Mouse (Mus musculus) forebrain, embryonic 10.5 days (tissue): Measurements from ENCODE around the gene Msln. TPM values are rescaled to one million over a fixed set of nuclear protein-coding genes. Genes with fewer than 3 reads are reported as not detected.
"Not testable (repeated sequence)": the region's sequence is repeated elsewhere in the genome, so short reads cannot be mapped to it uniquely, and the experiment has no call there.

Source experiments
- DNase-seq: peaks from one replicate; pipeline ENCODE4 v3.0.0-alpha.2; 2017; ENCODE audit warnings: low spot score; ENCODE audit errors: extremely low spot score
- H3K27ac ChIP-seq: fragments of 300-500 bp; sonication (generic); 2 replicates; pipeline ENCODE4 v1.5.1; 2016; ENCODE audit warnings: mild to moderate bottlenecking
- H3K27me3 ChIP-seq: fragments of 300-500 bp; sonication (generic); 2 replicates; pipeline ENCODE4 v1.6.1; 2016; ENCODE audit warnings: mild to moderate bottlenecking; ENCODE audit not compliant: poor library complexity, severe bottlenecking
- H3K36me3 ChIP-seq: fragments of 300-500 bp; sonication (generic); replicated peaks from 2 replicates; pipeline ENCODE4 v1.6.1; 2016; ENCODE audit warnings: mild to moderate bottlenecking, moderate library complexity
- H3K4me1 ChIP-seq: fragments of 300-500 bp; sonication (generic); 2 replicates; pipeline ENCODE4 v1.6.1; 2016
- H3K4me3 ChIP-seq: fragments of 300-500 bp; sonication (generic); 2 replicates; pipeline ENCODE4 v1.5.1; 2016; ENCODE audit warnings: mild to moderate bottlenecking, moderate library complexity
- H3K9me3 ChIP-seq: fragments of 300-500 bp; sonication (generic); 2 replicates; pipeline ENCODE4 v1.6.1; 2016; ENCODE audit warnings: mild to moderate bottlenecking, moderate library complexity
- WGBS: fragments of 180-500 bp; shearing (Covaris S2); methylation state at CpG from one replicate; pipeline ENCODE4 v1.1.7; 2016; 5-methylcytosine and 5-hydroxymethylcytosine counted together
- polyA plus RNA-seq: library from polyadenylated mRNA; unstranded; fragments of >200 nt; fragmentation: Nextera tagmentation; extraction: Ambion mirVana; gene quantifications from 2 replicates; pipeline ENCODE4 v1.2.1, GENCODE M21; 2016

Gene Msln
- polyA plus RNA-seq, 1 experiment from 2014 or later: not detected

GRCm38 (mm10) chr17:25761561-25761970, 7.4 kb upstream of the Msln start:
- no peaks in the 10 kb centered on the region for H3K36me3 ChIP-seq
- H3K4me1 ChIP-seq: peaks cover 16% of the 10 kb centered on the region
- H3K27me3 ChIP-seq: peaks cover 5% of the 10 kb centered on the region; the same call in 1 of the 2 replicates
- no peaks in the 10 kb centered on the region for H3K9me3 ChIP-seq
- no peak overlapping the region for H3K27ac ChIP-seq
- no peak overlapping the region for H3K4me3 ChIP-seq
- DNase-seq: no peak
- WGBS: 64% methylated on average over 4 of the region's 4 CpGs

GRCm38 (mm10) chr17:25760148-25760547, 6.0 kb upstream of the Msln start:
- no peaks in the 10 kb centered on the region for H3K9me3 ChIP-seq
- H3K36me3 ChIP-seq: no peaks in the 10 kb centered on the region
- DNase-seq: no peak
- peaks cover 21% of the 10 kb centered on the region; the same call in 1 of the 2 replicates for H3K4me1 ChIP-seq
- H3K27me3 ChIP-seq: 0 out of 2 replicates have a peak, but pooled peaks cover 3% of the 10 kb centered on the region
- H3K4me3 ChIP-seq: no peak overlapping the region
- WGBS: 82% methylated on average over 8 of the region's 8 CpGs
- no peak overlapping the region for H3K27ac ChIP-seq

DNA sequence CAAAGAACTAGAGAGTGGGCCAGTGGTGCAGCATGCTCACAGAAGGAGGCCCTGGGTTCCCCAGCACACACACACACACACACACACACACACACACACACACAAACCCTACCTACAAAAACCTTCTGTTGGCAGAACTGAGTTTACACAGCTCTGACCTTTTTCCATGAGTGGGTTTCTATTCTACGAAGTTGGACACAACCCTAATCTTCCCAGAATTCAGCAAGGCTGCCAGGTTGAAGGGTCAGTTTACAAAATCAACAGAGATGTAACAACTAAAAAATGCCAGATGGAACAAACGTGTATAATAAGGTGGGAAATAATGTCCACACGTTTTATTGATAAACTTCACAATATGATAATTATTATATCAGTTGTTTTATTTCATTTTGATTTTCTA, 3.5 kb upstream of the Msln start:
- 77% methylated on average over 3 of the region's 3 CpGs for WGBS
- DNase-seq: no peak
- Histone ChIP-seq H3K27me3 (0 out of 2 replicates have a peak, but pooled peaks cover 7% of the 10 kb centered on the region), H3K9me3 (no peaks in the 10 kb centered on the region), H3K36me3 (no peaks in the 10 kb centered on the region), H3K27ac (no peak overlapping the region), H3K4me1 (peaks cover 26% of the 10 kb centered on the region; the same call in 1 of the 2 replicates), H3K4me3 (no peak overlapping the region)

- WGBS: 88% methylated on average over 9 of the region's 9 CpGs
- Histone ChIP-seq H3K9me3 (no peaks in the 10 kb centered on the region), H3K36me3 (no peaks in the 10 kb centered on the region), H3K4me1 (peaks cover 20% of the 10 kb centered on the region; the same call in 1 of the 2 replicates), H3K4me3 (no peak overlapping the region), H3K27ac (no peak overlapping the region), H3K27me3 (0 out of 2 replicates have a peak, but pooled peaks cover 7% of the 10 kb centered on the region)
- no peak for DNase-seq
Measured at GRCm38 (mm10) chr17:25756378-25757242, 2.4 kb upstream of the Msln start.

- H3K4me3 ChIP-seq: no peak overlapping the region
- no peaks in the 10 kb centered on the region for H3K36me3 ChIP-seq
- no peaks in the 10 kb centered on the region for H3K9me3 ChIP-seq
- H3K27me3 ChIP-seq: 0 out of 2 replicates have a peak, but pooled peaks cover 7% of the 10 kb centered on the region
- H3K27ac ChIP-seq: 0 out of 2 replicates have a peak overlapping the region, but pooled peaks have one; percentile 8
- 66% methylated on average over 4 of the region's 4 CpGs for WGBS
- no peak for DNase-seq
- peaks cover 20% of the 10 kb centered on the region; the same call in 1 of the 2 replicates for H3K4me1 ChIP-seq
Measured at GRCm38 (mm10) chr17:25755627-25756377, 1.6 kb upstream of the Msln start.

GRCm38 (mm10) chr17:25755086-25755485, 908 bp upstream of the Msln start:
- DNase-seq: no peak
- Histone ChIP-seq H3K36me3 (no peaks in the 10 kb centered on the region), H3K4me1 (peaks cover 20% of the 10 kb centered on the region; the same call in 1 of the 2 replicates), H3K27ac (0 out of 2 replicates have a peak overlapping the region, but pooled peaks have one; percentile 35), H3K27me3 (0 out of 2 replicates have a peak, but pooled peaks cover 7% of the 10 kb centered on the region), H3K4me3 (no peak overlapping the region), H3K9me3 (no peaks in the 10 kb centered on the region)
- WGBS: 84% methylated on average over 4 of the region's 4 CpGs

DNA sequence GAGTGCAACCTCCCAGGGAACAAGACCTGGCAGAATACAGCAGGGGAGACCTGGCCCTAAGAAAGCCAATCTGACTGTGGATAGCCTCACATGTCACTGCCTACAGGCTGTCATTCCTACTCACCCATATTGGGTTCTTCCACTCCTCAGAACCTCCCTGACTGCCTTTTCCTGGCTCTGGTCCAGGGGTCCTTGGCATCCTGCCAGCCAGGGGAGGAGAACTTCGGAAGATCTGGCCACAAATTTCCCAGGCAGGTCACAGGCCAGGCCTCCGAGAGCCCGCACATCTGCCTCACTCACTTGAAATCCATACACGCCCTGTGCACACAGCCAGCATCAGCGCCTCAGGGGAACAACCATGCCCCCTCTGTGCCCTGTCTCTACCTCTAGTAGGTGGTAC, 2.7 kb downstream of the Msln start:
- 0 out of 2 replicates have a peak, but pooled peaks cover 4% of the 10 kb centered on the region for H3K27me3 ChIP-seq
- H3K27ac ChIP-seq: no peak overlapping the region
- no peaks in the 10 kb centered on the region for H3K9me3 ChIP-seq
- H3K4me3 ChIP-seq: no peak overlapping the region
- 85% methylated on average over 5 of the region's 5 CpGs for WGBS
- no peak for DNase-seq
- no peaks in the 10 kb centered on the region for H3K36me3 ChIP-seq
- peaks cover 17% of the 10 kb centered on the region; the same call in 1 of the 2 replicates for H3K4me1 ChIP-seq

GRCm38 (mm10) chr17:25749314-25749713, 4.9 kb downstream of the Msln start:
- H3K36me3 ChIP-seq: no peaks in the 10 kb centered on the region
- H3K4me3 ChIP-seq: no peak overlapping the region
- H3K27ac ChIP-seq: no peak overlapping the region
- peaks cover 9% of the 10 kb centered on the region; the same call in 1 of the 2 replicates for H3K4me1 ChIP-seq
- 0 out of 2 replicates have a peak, but pooled peaks cover 2% of the 10 kb centered on the region for H3K27me3 ChIP-seq
- 86% methylated on average over 6 of the region's 6 CpGs for WGBS
- H3K9me3 ChIP-seq: no peaks in the 10 kb centered on the region
- DNase-seq: no peak

GRCm38 (mm10) chr17:25748238-25748637, 5.9 kb downstream of the Msln start:
- 93% methylated on average over 4 of the region's 4 CpGs for WGBS
- H3K27ac ChIP-seq: no peak overlapping the region
- H3K36me3 ChIP-seq: no peaks in the 10 kb centered on the region
- no peak for DNase-seq
- H3K27me3 ChIP-seq: peaks cover under 1% of the 10 kb centered on the region; the same call in 1 of the 2 replicates
- H3K4me1 ChIP-seq: peaks cover 5% of the 10 kb centered on the region; the same call in 1 of the 2 replicates
- H3K9me3 ChIP-seq: no peaks in the 10 kb centered on the region
- H3K4me3 ChIP-seq: no peak overlapping the region

GRCm38 (mm10) chr17:25744311-25744710, 9.9 kb downstream of the Msln start:
- no peak overlapping the region for H3K27ac ChIP-seq

GRCm38 (mm10) chr17:25743831-25744230, 10.3 kb downstream of the Msln start:
- Histone ChIP-seq H3K4me1 (peaks cover 5% of the 10 kb centered on the region; the same call in 1 of the 2 replicates), H3K9me3 (no peaks in the 10 kb centered on the region), H3K27ac (no peak overlapping the region), H3K36me3 (no peaks in the 10 kb centered on the region), H3K4me3 (no peak overlapping the region), H3K27me3 (peaks cover 5% of the 10 kb centered on the region; the same call in 1 of the 2 replicates)
- 95% methylated on average over 9 of the region's 9 CpGs for WGBS
- DNase-seq: no peak

More at GRCm38 (mm10) chr17:25744311-25744710, 9.9 kb downstream of the Msln start:
- Histone ChIP-seq H3K4me1 (peaks cover 5% of the 10 kb centered on the region; the same call in 1 of the 2 replicates), H3K27me3 (peaks cover 5% of the 10 kb centered on the region; the same call in 1 of the 2 replicates), H3K36me3 (no peaks in the 10 kb centered on the region), H3K9me3 (no peaks in the 10 kb centered on the region), H3K4me3 (no peak overlapping the region)
- no peak for DNase-seq
- 83% methylated on average over 10 of the region's 10 CpGs for WGBS

DNA sequence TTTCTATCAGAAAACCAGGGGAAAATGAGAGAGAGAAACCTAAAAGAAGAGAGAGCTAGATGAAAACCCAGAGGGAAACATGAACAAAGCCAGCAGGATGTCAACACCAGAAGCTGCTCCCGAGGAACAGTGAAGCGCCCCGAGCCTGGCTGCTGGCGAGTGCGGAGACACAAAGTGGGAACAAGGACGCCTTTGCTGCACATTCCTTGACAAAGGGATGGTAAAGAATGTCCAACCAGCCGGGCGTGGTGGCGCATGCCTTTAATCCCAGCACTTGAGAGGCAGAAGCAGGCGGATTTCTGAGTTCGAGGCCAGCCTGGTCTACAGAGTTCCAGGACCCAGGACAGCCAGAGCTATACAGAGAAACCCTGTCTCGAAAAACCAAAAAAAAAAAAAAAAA, 12.7 kb downstream of the Msln start:
- DNase-seq, H3K27ac ChIP-seq, H3K36me3 ChIP-seq, H3K4me1 ChIP-seq, H3K9me3 ChIP-seq, H3K27me3 ChIP-seq, H3K4me3 ChIP-seq: not testable (repeated sequence)
- WGBS: 77% methylated on average over 12 of the region's 12 CpGs
